Comparison of ENCODE assay signal across 8 mouse cellular contexts in the genomic region with DNA sequence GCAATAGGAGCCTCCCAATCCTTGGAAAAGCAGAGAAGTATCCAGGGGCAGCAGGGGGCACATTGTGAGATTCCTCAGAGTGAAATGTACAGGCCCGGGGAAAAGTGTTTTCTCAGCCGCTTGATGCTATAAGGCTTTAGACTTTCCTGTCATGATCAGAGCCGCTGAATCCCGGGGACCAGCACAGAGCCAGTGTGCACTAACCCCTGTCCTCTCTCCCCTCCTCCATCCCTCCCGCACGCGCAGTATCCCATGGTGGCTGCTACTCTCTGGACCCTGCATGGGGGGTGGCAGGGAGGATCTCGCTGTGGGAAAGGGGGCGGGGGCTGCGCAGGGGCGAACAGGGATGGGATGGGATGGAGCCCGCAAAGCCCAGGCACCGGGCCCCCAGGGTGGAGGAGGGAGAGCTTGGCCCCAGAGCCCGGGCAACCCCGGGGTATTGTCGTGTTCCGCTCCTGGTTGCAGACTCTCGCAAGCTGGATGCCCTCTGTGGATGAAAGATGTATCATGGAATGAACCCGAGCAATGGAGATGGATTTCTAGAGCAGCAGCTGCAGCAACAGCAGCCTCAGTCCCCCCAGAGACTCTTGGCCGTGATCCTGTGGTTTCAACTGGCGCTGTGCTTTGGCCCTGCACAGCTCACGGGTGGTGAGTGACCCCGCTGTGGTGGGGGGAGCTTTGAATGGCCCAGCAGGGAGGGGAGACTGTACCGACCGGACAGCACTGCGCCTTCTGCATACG. TPM values are rescaled to one million over a fixed set of nuclear protein-coding genes. Genes with fewer than 3 reads are reported as not detected.
DNase-seq lines count a peak whose midpoint lies in the region; ATAC-seq and TF ChIP-seq lines count a peak whose summit lies in the region.

No protein-coding gene starts in this region.

- ATAC-seq in kidney, postnatal 0 days (replicated peaks; ENCODE audit: low FRiP score, low read depth) = peak; percentile 66
- ATAC-seq in forebrain, postnatal 0 days = peak; percentile 53
- ATAC-seq in midbrain, embryonic 14.5 days (ENCODE audit: low FRiP score, low TSS enrichment) = peak; percentile 76
- ATAC-seq in megakaryocyte progenitor cell, adult 5-6 weeks (replicated peaks; ENCODE audit: poor library complexity) = no peak

- H3K4me2 ChIP-seq in kidney, postnatal 0 days (ENCODE audit: low read length) = peak overlapping the region; percentile 80
- peak overlapping the region; percentile 98 for H3K4me2 ChIP-seq in forebrain, postnatal 0 days (ENCODE audit: low read depth)
- peak overlapping the region; percentile 75 for H3K4me2 ChIP-seq in midbrain, embryonic 14.5 days (ENCODE audit: low read length)

- H3K4me3 ChIP-seq in kidney, postnatal 0 days (replicated peaks; ENCODE audit: low read depth, low read length) = peak overlapping the region; percentile 66
- peak overlapping the region; percentile 67 for H3K4me3 ChIP-seq in forebrain, postnatal 0 days (ENCODE audit: low read depth, low read length)
- H3K4me3 ChIP-seq in midbrain, embryonic 14.5 days (replicated peaks; ENCODE audit: low read depth, low read length) = peak overlapping the region; percentile 52

- H3K4me1 ChIP-seq in kidney, postnatal 0 days (replicated peaks; ENCODE audit: insufficient read depth, low read length) = 0 out of 2 replicates have a peak, but pooled peaks cover 3% of the 10 kb centered on the region
- H3K4me1 ChIP-seq in forebrain, postnatal 0 days (ENCODE audit: insufficient read depth) = peaks cover 5% of the 10 kb centered on the region; the same call in 1 of the 2 replicates
- peaks cover 20% of the 10 kb centered on the region; the same call in 1 of the 2 replicates for H3K4me1 ChIP-seq in midbrain, embryonic 14.5 days (ENCODE audit: control insufficient read depth, insufficient read depth, low read length)

- H3K36me3 ChIP-seq in kidney, postnatal 0 days (ENCODE audit: insufficient read depth, low read length) = no peaks in the 10 kb centered on the region
- no peaks in the 10 kb centered on the region for H3K36me3 ChIP-seq in forebrain, postnatal 0 days (ENCODE audit: insufficient read depth)
- no peaks in the 10 kb centered on the region for H3K36me3 ChIP-seq in midbrain, embryonic 14.5 days (ENCODE audit: control insufficient read depth, insufficient read depth, low read length)

- TF ChIP-seq CTCF in kidney, postnatal 0 days (IDR thresholded peaks at IDR 0.05; ENCODE audit: low read depth) = no peak
- no peak for TF ChIP-seq CTCF in forebrain, postnatal 0 days (IDR thresholded peaks at IDR 0.05; ENCODE audit: low read depth)

- WGBS in kidney, postnatal 0 days = 3% methylated on average over 27 of the region's 27 CpGs
- WGBS in forebrain, postnatal 0 days = 3% methylated on average over 27 of the region's 27 CpGs
- WGBS in midbrain, embryonic 14.5 days = under 1% methylated on average over 27 of the region's 27 CpGs

- H3K27me3 ChIP-seq in kidney, postnatal 0 days (ENCODE audit: insufficient read depth, low read length) = no peaks in the 10 kb centered on the region
- no peaks in the 10 kb centered on the region for H3K27me3 ChIP-seq in forebrain, postnatal 0 days (ENCODE audit: insufficient read depth, low read length)
- no peaks in the 10 kb centered on the region for H3K27me3 ChIP-seq in midbrain, embryonic 14.5 days (ENCODE audit: control insufficient read depth, insufficient read depth, low read length)

- DNase-seq in kidney, postnatal 0 days (ENCODE audit: low spot score) = peak; percentile 59
- DNase-seq in kidney, adult 11 months = no peak
- peak; percentile 51 to 57 for DNase-seq in cerebellum, adult 18-20 months
- peak; percentile 60 for DNase-seq in forebrain, postnatal 0 days
- peak; percentile 12 for DNase-seq in layer of hippocampus, adult 9-11 months
- peak; percentile 74 for DNase-seq in midbrain, embryonic 14.5 days
- DNase-seq in thymus, postnatal 25 days = peak; percentile 7

- H3K9ac ChIP-seq in kidney, postnatal 0 days (ENCODE audit: low read depth, low read length) = peak overlapping the region; percentile 67
- H3K9ac ChIP-seq in forebrain, postnatal 0 days = peak overlapping the region; percentile 72
- peak overlapping the region; percentile 71 for H3K9ac ChIP-seq in midbrain, embryonic 14.5 days (replicated peaks; ENCODE audit: low read length)

- no peaks in the 10 kb centered on the region for H3K9me3 ChIP-seq in kidney, postnatal 0 days (replicated peaks; ENCODE audit: low read length)
- H3K9me3 ChIP-seq in forebrain, postnatal 0 days (ENCODE audit: low read length) = no peaks in the 10 kb centered on the region
- no peaks in the 10 kb centered on the region for H3K9me3 ChIP-seq in midbrain, embryonic 14.5 days (ENCODE audit: control insufficient read depth, low read length)

- peak overlapping the region; percentile 3; the same call in 1 of the 2 replicates for H3K27ac ChIP-seq in kidney, postnatal 0 days
- peak overlapping the region; percentile 83 for H3K27ac ChIP-seq in forebrain, postnatal 0 days (ENCODE audit: low read depth, low read length)
- peak overlapping the region; percentile 90 for H3K27ac ChIP-seq in midbrain, embryonic 14.5 days (replicated peaks; ENCODE audit: low read depth, low read length)

RNA-seq across cellular contexts. Expression of gene Susd4, which starts 1.1 kb away (rescaled TPM):
- 26.0 and 27.4 TPM in 2 replicates for polyA plus RNA-seq in kidney, postnatal 0 days (2015; fragmentation: Nextera tagmentation; extraction: Ambion mirVana)
- total RNA-seq in forebrain, postnatal 0 days (2014; rRNA removed) = 33.7 and 55.4 TPM in 2 replicates
- 45.1 and 65.4 TPM in 2 replicates for polyA plus RNA-seq in forebrain, postnatal 0 days (2015; fragmentation: Nextera tagmentation; extraction: Ambion mirVana)
- polyA plus RNA-seq in midbrain, embryonic 14.5 days (2014; fragmentation: Nextera tagmentation; extraction: Ambion mirVana) = 71.0 and 75.4 TPM in 2 replicates
- not detected in 2 replicates for total RNA-seq in megakaryocyte progenitor cell, adult 5-6 weeks (2015)
- not detected in 2 replicates for total RNA-seq in megakaryocyte progenitor cell, adult 5-6 weeks (2017)

RNA-seq across cellular contexts. Expression of gene Ccdc185, which starts 15.7 kb away (rescaled TPM):
- not detected in 2 replicates for polyA plus RNA-seq in kidney, postnatal 0 days (2015; fragmentation: Nextera tagmentation; extraction: Ambion mirVana)
- total RNA-seq in forebrain, postnatal 0 days (2014; rRNA removed) = not detected in 2 replicates
- not detected in 2 replicates for polyA plus RNA-seq in forebrain, postnatal 0 days (2015; fragmentation: Nextera tagmentation; extraction: Ambion mirVana)
- polyA plus RNA-seq in midbrain, embryonic 14.5 days (2014; fragmentation: Nextera tagmentation; extraction: Ambion mirVana) = not detected in 2 replicates
- not detected in 2 replicates for total RNA-seq in megakaryocyte progenitor cell, adult 5-6 weeks (2015)
- not detected in 2 replicates for total RNA-seq in megakaryocyte progenitor cell, adult 5-6 weeks (2017)

Comparison
In these comparisons a context has a peak if more than half of its experiments do, and no peak if none do; other contexts are left out.
1. H3K27ac ChIP-seq: peak in every context shown above with its lines; median percentile 90 in midbrain, embryonic 14.5 days; 83 in forebrain, postnatal 0 days; 3 in kidney, postnatal 0 days.